Mouse (Mus musculus) activated CD4-positive, CD25-positive, alpha-beta regulatory T cell (primary cell): ENCODE data around the gene Rps28. TPM values are rescaled to one million over a fixed set of nuclear protein-coding genes. Genes with fewer than 3 reads are reported as not detected.

Experiments used
- polyA plus RNA-seq, 2 experiments: library from polyadenylated mRNA; unstranded; fragments of 100-300 nt; shearing (Covaris generic); gene quantifications; one replicate each; pipeline ENCODE4 v1.2.1; 2017

The Rps28 gene
- polyA plus RNA-seq: 1,000 to 10,000 TPM in 1 of 2 experiments, 100 to 1,000 TPM in 1; 711 to 1,323 TPM

GRCm38 (mm10) chr17:33824084-33824996 lies at the start of gene Rps28, which contains the start of gene Ndufa7:
TSS of gene Rps28 (minus strand) at chr17:33824562.
TSS of gene Ndufa7 (plus strand) at chr17:33824572.

GRCm38 (mm10) chr17:33873537-33873936 lies 49.2 kb upstream of the Rps28 start, which contains the start of gene Gm7029:
TSS of gene Gm7029 (plus strand) at chr17:33873837.

GRCm38 (mm10) chr17:33842966-33843795 lies 18.8 kb upstream of the Rps28 start, which contains the start of gene Cd320:
TSS of gene Cd320 (plus strand) at chr17:33843091.

GRCm38 (mm10) chr17:33810334-33811141 lies 13.8 kb downstream of the Rps28 start, which contains the start of gene Kank3:
TSS of gene Kank3 (plus strand) at chr17:33810519.

GRCm38 (mm10) chr17:33781124-33781977 lies 43.0 kb downstream of the Rps28 start, which contains the start of gene Angptl4:
TSS of gene Angptl4 (minus strand) at chr17:33781830.

Other genes with a start within 250 kb of the Rps28 start
- 10 to 100 TPM; 63.4 to 90.3 TPM for gene Zfp414, start 195.5 kb downstream of the Rps28 start, polyA plus RNA-seq
- 1 to 10 TPM in 1 of 2 experiments, under 1 TPM in 1; 0.37 to 1.2 TPM for gene Pram1, start 186.5 kb downstream of the Rps28 start, polyA plus RNA-seq
- gene Hnrnpm, start 137.7 kb downstream of the Rps28 start, polyA plus RNA-seq: 100 to 1,000 TPM; 292 to 345 TPM
- gene March2, start 105.9 kb downstream of the Rps28 start, polyA plus RNA-seq: 100 to 1,000 TPM; 115 to 135 TPM
- gene Rab11b, start 64.0 kb downstream of the Rps28 start, polyA plus RNA-seq: 100 to 1,000 TPM; 257 to 293 TPM
- gene Angptl4, start 42.7 kb downstream of the Rps28 start, polyA plus RNA-seq: 1 to 10 TPM; 2.2 to 9.0 TPM
- 1 to 10 TPM; 5.5 to 8.4 TPM for gene Kank3, start 14.0 kb downstream of the Rps28 start, polyA plus RNA-seq
- 100 to 1,000 TPM; 336 to 377 TPM for gene Ndufa7, start within 50 bp of the Rps28 start, polyA plus RNA-seq
- gene Cd320, start 18.5 kb upstream of the Rps28 start, polyA plus RNA-seq: 10 to 100 TPM; 10.3 to 32.6 TPM
- not detected for gene Gm7029, start 49.3 kb upstream of the Rps28 start, polyA plus RNA-seq
- 10 to 100 TPM in 1 of 2 experiments, 1 to 10 TPM in 1; 5.4 to 10.0 TPM for gene Kifc1, start 66.1 kb upstream of the Rps28 start, polyA plus RNA-seq
- gene Platr17, start 80.6 kb upstream of the Rps28 start, polyA plus RNA-seq: 1 to 10 TPM; 3.2 to 8.3 TPM
- 100 to 1,000 TPM; 126 to 129 TPM for gene Daxx, start 84.9 kb upstream of the Rps28 start, polyA plus RNA-seq
- gene Tapbp, start 91.3 kb upstream of the Rps28 start, polyA plus RNA-seq: 100 to 1,000 TPM; 650 to 721 TPM
- gene Zbtb22, start 91.3 kb upstream of the Rps28 start, polyA plus RNA-seq: 10 to 100 TPM; 18.2 to 18.6 TPM
- 100 to 1,000 TPM; 109 to 112 TPM for gene Rgl2, start 105.0 kb upstream of the Rps28 start, polyA plus RNA-seq
- 100 to 1,000 TPM; 145 to 156 TPM for gene Pfdn6, start 115.8 kb upstream of the Rps28 start, polyA plus RNA-seq
- gene Wdr46, start 116.1 kb upstream of the Rps28 start, polyA plus RNA-seq: 10 to 100 TPM; 46.5 to 72.2 TPM
- gene B3galt4, start 126.9 kb upstream of the Rps28 start, polyA plus RNA-seq: 10 to 100 TPM; 37.5 to 47.5 TPM
- 10 to 100 TPM; 61.1 to 66.8 TPM for gene Vps52, start 131.2 kb upstream of the Rps28 start, polyA plus RNA-seq
- gene Rps18, start 131.4 kb upstream of the Rps28 start, polyA plus RNA-seq: 1,000 to 10,000 TPM; 1,636 to 3,186 TPM
- over 10,000 TPM; 11,900 to 12,872 TPM for gene H2-K1, start 175.8 kb upstream of the Rps28 start, polyA plus RNA-seq
- 10 to 100 TPM; 27.7 to 36.2 TPM for gene Ring1, start 200.1 kb upstream of the Rps28 start, polyA plus RNA-seq
- gene H2-Ke6, start 203.5 kb upstream of the Rps28 start, polyA plus RNA-seq: 100 to 1,000 TPM; 183 to 346 TPM
- gene Slc39a7, start 207.1 kb upstream of the Rps28 start, polyA plus RNA-seq: 10 to 100 TPM; 80.0 to 90.9 TPM
- gene Rxrb, start 207.2 kb upstream of the Rps28 start, polyA plus RNA-seq: 10 to 100 TPM; 43.3 to 60.3 TPM
- 1 to 10 TPM in 1 of 2 experiments, under 1 TPM in 1; 0.86 to 1.7 TPM for gene Col11a2, start 214.9 kb upstream of the Rps28 start, polyA plus RNA-seq